Mouse (Mus musculus): ENCODE measurements at regions not wholly inside any gene's neighbourhood (a gene's known extent, or its start where the extent isn't known, plus 50 kb on each side); places are given as distances from the start of the nearest gene placed in this dataset.

- TF ChIP-seq CTCF (IDR thresholded peaks at IDR 0.05; ENCODE audit: borderline replicate concordance, insufficient read depth, low read depth, low read length) (no peak), POLR2A (IDR thresholded peaks at IDR 0.05; ENCODE audit: borderline replicate concordance, insufficient read depth, low read length) (no peak)
Observed at GRCm38 (mm10) chr1:41154198-41154597, 348.8 kb downstream of the Tmem182 start.
